Mouse (Mus musculus): ENCODE measurements at regions not wholly inside any gene's neighbourhood (a gene's known extent, or its start where the extent isn't known, plus 50 kb on each side); places are given as distances from the start of the nearest gene placed in this dataset.

DNA sequence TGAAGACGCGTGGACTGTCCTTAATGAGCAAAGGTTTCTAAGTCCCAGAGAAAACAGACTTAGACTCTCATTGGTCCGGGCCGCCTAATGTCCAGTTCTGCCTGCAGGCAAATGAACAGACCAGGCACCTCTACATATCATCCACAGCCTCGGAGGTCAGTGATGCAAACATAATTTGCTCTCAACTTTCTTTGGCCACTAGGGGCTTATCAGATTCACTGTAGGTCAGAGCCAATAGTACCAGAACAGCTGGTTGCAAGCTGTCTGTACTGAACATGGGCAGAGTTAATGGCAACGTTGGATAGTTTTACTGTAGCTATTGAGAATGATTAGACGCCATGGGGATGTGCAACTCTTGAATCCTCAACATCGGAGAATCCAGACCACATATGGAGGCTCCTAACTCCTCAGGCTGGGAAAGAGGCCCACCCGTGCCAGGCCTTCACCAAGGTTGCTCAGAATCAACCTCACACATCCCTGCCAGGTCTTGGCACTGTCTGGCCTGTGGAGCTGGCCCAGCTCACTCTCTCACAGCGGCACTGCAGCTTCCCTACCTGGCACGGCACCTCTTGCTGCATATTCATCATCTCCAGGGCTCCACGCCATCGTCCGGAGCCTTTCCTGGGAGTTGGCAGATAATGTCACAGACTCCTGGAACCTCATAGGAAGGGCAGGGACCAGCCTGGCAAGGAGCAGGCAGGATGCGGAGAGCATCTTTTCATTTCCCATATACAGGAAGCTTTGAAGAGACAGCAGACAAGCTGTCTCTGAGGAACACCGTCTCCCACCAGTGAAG is 228.1 kb downstream of the Gm4791 start:
- Histone ChIP-seq H3K27ac (ENCODE audit: low read depth) (no peak overlapping the region), H3K4me1 (replicated peaks; ENCODE audit: control insufficient read depth, insufficient read depth, low read length) (no peaks in the 10 kb centered on the region), H3K9ac (ENCODE audit: low read length) (no peak overlapping the region), H3K4me2 (ENCODE audit: low read length) (no peak overlapping the region), H3K4me3 (ENCODE audit: low read depth, low read length) (no peak overlapping the region), H3K36me3 (ENCODE audit: control insufficient read depth, insufficient read depth, low read length) (no peaks in the 10 kb centered on the region), H3K27me3 (replicated peaks; ENCODE audit: control insufficient read depth, insufficient read depth, low read length) (no peaks in the 10 kb centered on the region), H3K9me3 (ENCODE audit: control insufficient read depth, low read length) (no peaks in the 10 kb centered on the region)
- WGBS: 84% methylated on average over 16 of the region's 16 CpGs
- no peak for ATAC-seq (replicated peaks; ENCODE audit: low FRiP score, low TSS enrichment, low read depth)
- DNase-seq (ENCODE audit: low spot score): no peak

- Histone ChIP-seq H3K9me3 (ENCODE audit: control insufficient read depth, low read length) (no peaks in the 10 kb centered on the region), H3K9ac (ENCODE audit: low read length) (no peak overlapping the region), H3K27ac (ENCODE audit: low read depth) (no peak overlapping the region), H3K4me1 (replicated peaks; ENCODE audit: control insufficient read depth, insufficient read depth, low read length) (no peaks in the 10 kb centered on the region), H3K4me3 (ENCODE audit: low read depth, low read length) (no peak overlapping the region), H3K36me3 (ENCODE audit: control insufficient read depth, insufficient read depth, low read length) (no peaks in the 10 kb centered on the region), H3K4me2 (ENCODE audit: low read length) (no peak overlapping the region), H3K27me3 (replicated peaks; ENCODE audit: control insufficient read depth, insufficient read depth, low read length) (no peaks in the 10 kb centered on the region)
- DNase-seq (ENCODE audit: low spot score) (no peak), ATAC-seq (replicated peaks; ENCODE audit: low FRiP score, low TSS enrichment, low read depth) (no peak)
- 85% methylated on average over 8 of the region's 8 CpGs for WGBS
Observed at GRCm38 (mm10) chr9:47227298-47227697, 228.8 kb downstream of the Gm4791 start.

- Histone ChIP-seq H3K27me3 (replicated peaks; ENCODE audit: control insufficient read depth, insufficient read depth, low read length) (no peaks in the 10 kb centered on the region), H3K27ac (ENCODE audit: low read depth) (no peak overlapping the region), H3K9ac (ENCODE audit: low read length) (no peak overlapping the region), H3K4me2 (ENCODE audit: low read length) (no peak overlapping the region), H3K9me3 (ENCODE audit: control insufficient read depth, low read length) (no peaks in the 10 kb centered on the region), H3K4me1 (replicated peaks; ENCODE audit: control insufficient read depth, insufficient read depth, low read length) (no peaks in the 10 kb centered on the region), H3K4me3 (ENCODE audit: low read depth, low read length) (no peak overlapping the region), H3K36me3 (ENCODE audit: control insufficient read depth, insufficient read depth, low read length) (no peaks in the 10 kb centered on the region)
- DNase-seq (ENCODE audit: low spot score): no peak
- 48% methylated on average over 5 of the region's 5 CpGs for WGBS
- no peak for ATAC-seq (replicated peaks; ENCODE audit: low FRiP score, low TSS enrichment, low read depth)
Observed at GRCm38 (mm10) chr9:47228736-47229135, 230.2 kb downstream of the Gm4791 start.

DNA sequence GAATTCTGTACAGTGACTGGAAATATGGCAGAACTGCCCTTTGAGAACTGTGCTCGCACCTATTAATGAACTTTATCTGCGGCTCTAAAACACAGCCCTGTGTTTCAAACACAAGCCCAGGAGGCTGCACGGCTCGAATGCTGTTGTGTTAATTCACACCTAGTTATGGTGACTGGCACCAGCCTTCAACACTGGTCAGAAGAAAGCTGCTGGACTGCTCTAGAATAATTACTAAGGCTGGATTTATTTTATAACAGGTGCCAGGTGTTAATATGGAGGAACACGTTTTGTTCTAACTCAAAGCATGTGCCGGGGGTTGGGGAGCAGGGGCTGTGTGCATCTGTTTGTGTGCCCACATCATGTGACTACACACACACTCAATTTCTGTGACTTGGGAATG is 230.8 kb downstream of the Gm4791 start:
- Histone ChIP-seq H3K4me2 (ENCODE audit: low read length) (no peak overlapping the region), H3K9me3 (ENCODE audit: control insufficient read depth, low read length) (no peaks in the 10 kb centered on the region), H3K4me3 (ENCODE audit: low read depth, low read length) (no peak overlapping the region), H3K4me1 (replicated peaks; ENCODE audit: control insufficient read depth, insufficient read depth, low read length) (no peaks in the 10 kb centered on the region), H3K27me3 (replicated peaks; ENCODE audit: control insufficient read depth, insufficient read depth, low read length) (no peaks in the 10 kb centered on the region), H3K9ac (ENCODE audit: low read length) (no peak overlapping the region), H3K27ac (ENCODE audit: low read depth) (no peak overlapping the region), H3K36me3 (ENCODE audit: control insufficient read depth, insufficient read depth, low read length) (no peaks in the 10 kb centered on the region)
- WGBS: 83% methylated on average over 6 of the region's 6 CpGs
- no peak for ATAC-seq (replicated peaks; ENCODE audit: low FRiP score, low TSS enrichment, low read depth)
- DNase-seq (ENCODE audit: low spot score): no peak

GRCm38 (mm10) chr9:47240950-47241349 is 242.4 kb downstream of the Gm4791 start:
- Histone ChIP-seq H3K27me3 (replicated peaks; ENCODE audit: control insufficient read depth, insufficient read depth, low read length) (no peaks in the 10 kb centered on the region), H3K9me3 (ENCODE audit: control insufficient read depth, low read length) (no peaks in the 10 kb centered on the region), H3K27ac (ENCODE audit: low read depth) (no peak overlapping the region), H3K4me2 (ENCODE audit: low read length) (no peak overlapping the region), H3K9ac (ENCODE audit: low read length) (no peak overlapping the region), H3K4me1 (replicated peaks; ENCODE audit: control insufficient read depth, insufficient read depth, low read length) (no peaks in the 10 kb centered on the region), H3K4me3 (ENCODE audit: low read depth, low read length) (no peak overlapping the region), H3K36me3 (ENCODE audit: control insufficient read depth, insufficient read depth, low read length) (no peaks in the 10 kb centered on the region)
- ATAC-seq (replicated peaks; ENCODE audit: low FRiP score, low TSS enrichment, low read depth) (no peak), DNase-seq (ENCODE audit: low spot score) (no peak)
- 96% methylated on average over 8 of the region's 8 CpGs for WGBS

DNA sequence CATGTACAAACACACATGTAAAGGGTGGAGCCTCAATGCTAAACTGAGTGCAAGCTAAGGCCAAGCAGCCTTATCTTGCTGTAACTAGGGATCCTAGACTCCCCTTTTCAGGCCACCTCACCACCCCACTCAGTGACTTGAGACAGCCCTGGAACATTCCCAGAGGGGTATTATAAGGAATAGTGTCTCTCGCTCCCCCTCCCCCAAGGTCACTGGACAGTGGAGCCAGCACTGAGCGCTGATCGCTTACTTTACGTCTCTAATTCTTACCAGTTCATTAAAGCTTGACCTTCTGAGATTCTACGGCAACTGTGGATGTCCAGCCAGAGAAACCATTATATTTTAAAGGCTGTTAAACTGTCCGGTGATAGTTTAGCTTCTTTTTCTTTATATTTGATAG is 243.5 kb downstream of the Gm4791 start:
- H3K9me3 ChIP-seq (ENCODE audit: control insufficient read depth, low read length): no peaks in the 10 kb centered on the region
- ATAC-seq (replicated peaks; ENCODE audit: low FRiP score, low TSS enrichment, low read depth) (no peak), DNase-seq (ENCODE audit: low spot score) (no peak)
- no peaks in the 10 kb centered on the region for H3K4me1 ChIP-seq (replicated peaks; ENCODE audit: control insufficient read depth, insufficient read depth, low read length)
- no peak overlapping the region for H3K4me3 ChIP-seq (ENCODE audit: low read depth, low read length)
- no peak overlapping the region for H3K27ac ChIP-seq (ENCODE audit: low read depth)
- no peaks in the 10 kb centered on the region for H3K27me3 ChIP-seq (replicated peaks; ENCODE audit: control insufficient read depth, insufficient read depth, low read length)
- 72% methylated on average over 6 of the region's 6 CpGs for WGBS
- H3K36me3 ChIP-seq (ENCODE audit: control insufficient read depth, insufficient read depth, low read length): no peaks in the 10 kb centered on the region
- no peak overlapping the region for H3K4me2 ChIP-seq (ENCODE audit: low read length)
- no peak overlapping the region for H3K9ac ChIP-seq (ENCODE audit: low read length)

DNA sequence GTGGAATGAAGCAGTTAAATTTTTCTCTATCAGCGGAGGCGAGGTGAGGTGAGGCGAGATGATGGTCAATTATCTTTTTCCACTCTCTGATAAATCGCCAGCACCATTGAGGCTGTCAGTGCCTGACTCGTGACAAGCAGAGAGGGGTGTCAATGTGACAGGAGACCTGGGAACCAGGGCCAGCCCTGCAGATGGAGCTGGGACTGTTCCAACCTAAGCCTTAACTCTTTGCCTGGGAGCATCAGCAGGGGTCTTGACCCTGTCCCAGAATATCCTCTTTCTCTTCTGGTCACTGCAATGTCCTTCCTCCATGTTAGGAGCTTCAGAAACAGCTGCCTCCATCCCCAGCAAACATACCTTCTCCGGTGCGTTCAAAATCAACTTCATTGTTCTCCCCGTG is 244.0 kb downstream of the Gm4791 start:
- 71% methylated on average over 8 of the region's 8 CpGs for WGBS
- no peak overlapping the region for H3K4me2 ChIP-seq (ENCODE audit: low read length)
- H3K36me3 ChIP-seq (ENCODE audit: control insufficient read depth, insufficient read depth, low read length): no peaks in the 10 kb centered on the region
- no peaks in the 10 kb centered on the region for H3K9me3 ChIP-seq (ENCODE audit: control insufficient read depth, low read length)
- no peaks in the 10 kb centered on the region for H3K27me3 ChIP-seq (replicated peaks; ENCODE audit: control insufficient read depth, insufficient read depth, low read length)
- ATAC-seq (replicated peaks; ENCODE audit: low FRiP score, low TSS enrichment, low read depth) (no peak), DNase-seq (ENCODE audit: low spot score) (no peak)
- H3K9ac ChIP-seq (ENCODE audit: low read length): no peak overlapping the region
- no peaks in the 10 kb centered on the region for H3K4me1 ChIP-seq (replicated peaks; ENCODE audit: control insufficient read depth, insufficient read depth, low read length)
- H3K4me3 ChIP-seq (ENCODE audit: low read depth, low read length): no peak overlapping the region
- no peak overlapping the region for H3K27ac ChIP-seq (ENCODE audit: low read depth)

GRCm38 (mm10) chr9:47249029-47249428 is 250.5 kb downstream of the Gm4791 start:
- H3K36me3 ChIP-seq (ENCODE audit: control insufficient read depth, insufficient read depth, low read length): no peaks in the 10 kb centered on the region
- no peak overlapping the region for H3K4me3 ChIP-seq (ENCODE audit: low read depth, low read length)
- H3K4me2 ChIP-seq (ENCODE audit: low read length): no peak overlapping the region
- WGBS: 75% methylated on average over 3 of the region's 3 CpGs
- no peaks in the 10 kb centered on the region for H3K27me3 ChIP-seq (replicated peaks; ENCODE audit: control insufficient read depth, insufficient read depth, low read length)
- no peak for ATAC-seq (replicated peaks; ENCODE audit: low FRiP score, low TSS enrichment, low read depth)
- no peaks in the 10 kb centered on the region for H3K9me3 ChIP-seq (ENCODE audit: control insufficient read depth, low read length)
- no peak overlapping the region for H3K27ac ChIP-seq (ENCODE audit: low read depth)
- H3K4me1 ChIP-seq (replicated peaks; ENCODE audit: control insufficient read depth, insufficient read depth, low read length): no peaks in the 10 kb centered on the region
- H3K9ac ChIP-seq (ENCODE audit: low read length): no peak overlapping the region
- no peak for DNase-seq (ENCODE audit: low spot score)

DNA sequence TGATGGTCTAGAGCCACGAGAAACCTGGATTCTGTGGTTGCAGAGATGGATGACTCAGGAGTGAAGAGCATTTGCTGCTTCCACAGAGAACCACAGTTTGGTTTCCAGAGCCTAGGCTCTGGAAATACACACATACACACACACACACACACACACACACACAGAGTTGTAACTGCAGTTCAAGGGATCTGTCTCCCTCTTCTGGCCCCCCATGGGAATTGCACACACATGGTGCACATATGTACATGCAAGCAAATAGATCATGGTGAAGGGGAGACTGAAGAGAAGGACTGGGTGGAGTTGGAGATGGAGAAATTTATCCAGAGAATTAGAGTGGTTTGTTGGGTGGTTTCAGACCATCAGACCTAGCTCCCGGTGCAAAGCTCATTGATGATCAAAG is 252.6 kb downstream of the Gm4791 start:
- 92% methylated on average over 2 of the region's 2 CpGs for WGBS
- no peak overlapping the region for H3K4me2 ChIP-seq (ENCODE audit: low read length)
- no peak overlapping the region for H3K27ac ChIP-seq (ENCODE audit: low read depth)
- H3K27me3 ChIP-seq (replicated peaks; ENCODE audit: control insufficient read depth, insufficient read depth, low read length): no peaks in the 10 kb centered on the region
- H3K4me3 ChIP-seq (ENCODE audit: low read depth, low read length): no peak overlapping the region
- no peaks in the 10 kb centered on the region for H3K9me3 ChIP-seq (ENCODE audit: control insufficient read depth, low read length)
- DNase-seq (ENCODE audit: low spot score) (no peak), ATAC-seq (replicated peaks; ENCODE audit: low FRiP score, low TSS enrichment, low read depth) (no peak)
- no peak overlapping the region for H3K9ac ChIP-seq (ENCODE audit: low read length)
- H3K4me1 ChIP-seq (replicated peaks; ENCODE audit: control insufficient read depth, insufficient read depth, low read length): no peaks in the 10 kb centered on the region
- H3K36me3 ChIP-seq (ENCODE audit: control insufficient read depth, insufficient read depth, low read length): no peaks in the 10 kb centered on the region
